Mouse (Mus musculus) forebrain, embryonic 12.5 days (tissue): ENCODE data around the gene Egfr. TPM values are rescaled to one million over a fixed set of nuclear protein-coding genes. Genes with fewer than 3 reads are reported as not detected.

Experiments used
- ATAC-seq: fragments of 200-750 bp; cut with Nextera tagmentation; 2 replicates; pipeline ENCODE4 v1.8.0; 2017; ENCODE audit warnings: moderate TSS enrichment; ENCODE audit not compliant: low FRiP score
- H3K27ac ChIP-seq: fragments of 300-500 bp; sonication (generic); 2 replicates; pipeline ENCODE4 v1.5.1; 2016; ENCODE audit warnings: mild to moderate bottlenecking
- H3K27me3 ChIP-seq: fragments of 300-500 bp; sonication (generic); 2 replicates; pipeline ENCODE4 v1.6.1; 2016; ENCODE audit warnings: mild to moderate bottlenecking
- H3K36me3 ChIP-seq: fragments of 300-500 bp; sonication (generic); replicated peaks from 2 replicates; pipeline ENCODE4 v1.6.1; 2016; ENCODE audit warnings: mild to moderate bottlenecking
- H3K4me1 ChIP-seq: fragments of 300-500 bp; sonication (generic); 2 replicates; pipeline ENCODE4 v1.6.1; 2016
- H3K4me2 ChIP-seq: fragments of 300-500 bp; sonication (generic); 2 replicates; pipeline ENCODE4 v1.6.1; 2016; ENCODE audit warnings: mild to moderate bottlenecking, moderate library complexity
- H3K4me3 ChIP-seq: fragments of 300-500 bp; sonication (generic); replicated peaks from 2 replicates; pipeline ENCODE4 v1.5.1; 2016; ENCODE audit warnings: mild to moderate bottlenecking
- H3K9ac ChIP-seq: fragments of 300-500 bp; sonication (generic); 2 replicates; pipeline ENCODE4 v1.6.1; 2016; ENCODE audit warnings: mild to moderate bottlenecking
- H3K9me3 ChIP-seq: fragments of 300-500 bp; sonication (generic); 2 replicates; pipeline ENCODE4 v1.6.1; 2016
- WGBS: fragments of 180-500 bp; shearing (Covaris S2); methylation state at CpG from one replicate; pipeline ENCODE4 v1.1.7; 2016; 5-methylcytosine and 5-hydroxymethylcytosine counted together
- polyA plus RNA-seq: library from polyadenylated mRNA; unstranded; fragments of >200 nt; fragmentation: Nextera tagmentation; extraction: Ambion mirVana; gene quantifications from 2 replicates; pipeline ENCODE4 v1.2.1, GENCODE M21; 2016

Egfr gene
- polyA plus RNA-seq, 1 experiment from 2014 or later: 4.7 TPM

GRCm38 (mm10) chr11:16813298-16813697 lies 61.3 kb downstream of the Egfr start:
- H3K27ac ChIP-seq: no peak overlapping the region
- no peaks in the 10 kb centered on the region for H3K9me3 ChIP-seq
- no peak for ATAC-seq
- no peak overlapping the region for H3K4me3 ChIP-seq
- no peaks in the 10 kb centered on the region for H3K36me3 ChIP-seq
- H3K9ac ChIP-seq: no peak overlapping the region
- H3K4me1 ChIP-seq: no peaks in the 10 kb centered on the region
- no peak overlapping the region for H3K4me2 ChIP-seq
- H3K27me3 ChIP-seq: no peaks in the 10 kb centered on the region

GRCm38 (mm10) chr11:16816414-16816813 lies 64.4 kb downstream of the Egfr start:
- 93% methylated on average over 9 of the region's 9 CpGs for WGBS
- Histone ChIP-seq H3K4me2 (no peak overlapping the region), H3K4me1 (no peaks in the 10 kb centered on the region), H3K9ac (no peak overlapping the region), H3K9me3 (no peaks in the 10 kb centered on the region), H3K4me3 (no peak overlapping the region), H3K36me3 (no peaks in the 10 kb centered on the region), H3K27me3 (no peaks in the 10 kb centered on the region), H3K27ac (no peak overlapping the region)
- ATAC-seq: no peak

GRCm38 (mm10) chr11:16817336-16818034 lies 65.5 kb downstream of the Egfr start:
- no peaks in the 10 kb centered on the region for H3K27me3 ChIP-seq
- H3K4me3 ChIP-seq: no peak overlapping the region
- H3K36me3 ChIP-seq: no peaks in the 10 kb centered on the region
- H3K9me3 ChIP-seq: no peaks in the 10 kb centered on the region
- no peak for ATAC-seq
- no peak overlapping the region for H3K4me2 ChIP-seq
- no peaks in the 10 kb centered on the region for H3K4me1 ChIP-seq
- no peak overlapping the region for H3K27ac ChIP-seq
- H3K9ac ChIP-seq: no peak overlapping the region
- 84% methylated on average over 6 of the region's 6 CpGs for whole genome bisulfite sequencing

GRCm38 (mm10) chr11:16819424-16819823 lies 67.4 kb downstream of the Egfr start:
- Histone ChIP-seq H3K9ac (no peak overlapping the region), H3K9me3 (no peaks in the 10 kb centered on the region), H3K27ac (no peak overlapping the region), H3K36me3 (no peaks in the 10 kb centered on the region), H3K4me1 (no peaks in the 10 kb centered on the region), H3K27me3 (no peaks in the 10 kb centered on the region), H3K4me3 (no peak overlapping the region), H3K4me2 (no peak overlapping the region)
- WGBS: 87% methylated on average over 1 of the region's 1 CpGs
- no peak for ATAC-seq

GRCm38 (mm10) chr11:16820138-16820537 lies 68.1 kb downstream of the Egfr start:
- Histone ChIP-seq H3K9me3 (no peaks in the 10 kb centered on the region), H3K27ac (no peak overlapping the region), H3K9ac (no peak overlapping the region), H3K4me2 (no peak overlapping the region), H3K36me3 (no peaks in the 10 kb centered on the region), H3K4me1 (no peaks in the 10 kb centered on the region), H3K4me3 (no peak overlapping the region), H3K27me3 (no peaks in the 10 kb centered on the region)
- 85% methylated on average over 6 of the region's 6 CpGs for WGBS
- ATAC-seq: no peak

GRCm38 (mm10) chr11:16821668-16822254 lies 69.8 kb downstream of the Egfr start:
- no peaks in the 10 kb centered on the region for H3K4me1 ChIP-seq
- ATAC-seq: no peak
- no peak overlapping the region for H3K27ac ChIP-seq
- no peaks in the 10 kb centered on the region for H3K36me3 ChIP-seq
- no peak overlapping the region for H3K9ac ChIP-seq
- 91% methylated on average over 6 of the region's 6 CpGs for WGBS
- H3K4me3 ChIP-seq: no peak overlapping the region
- H3K27me3 ChIP-seq: no peaks in the 10 kb centered on the region
- no peak overlapping the region for H3K4me2 ChIP-seq
- H3K9me3 ChIP-seq: no peaks in the 10 kb centered on the region

GRCm38 (mm10) chr11:16823830-16824545 lies 72.0 kb downstream of the Egfr start:
- H3K9ac ChIP-seq: no peak overlapping the region
- H3K4me3 ChIP-seq: no peak overlapping the region
- H3K9me3 ChIP-seq: no peaks in the 10 kb centered on the region
- H3K36me3 ChIP-seq: no peaks in the 10 kb centered on the region
- H3K27ac ChIP-seq: no peak overlapping the region
- ATAC-seq: no peak; the same call in 1 of the 2 replicates
- H3K27me3 ChIP-seq: no peaks in the 10 kb centered on the region
- no peak overlapping the region for H3K4me2 ChIP-seq
- no peaks in the 10 kb centered on the region for H3K4me1 ChIP-seq
- WGBS: 32% methylated on average over 4 of the region's 4 CpGs

GRCm38 (mm10) chr11:16829468-16829867 lies 77.5 kb downstream of the Egfr start:
- no peak overlapping the region for H3K9ac ChIP-seq
- H3K9me3 ChIP-seq: no peaks in the 10 kb centered on the region
- ATAC-seq: no peak
- H3K4me1 ChIP-seq: no peaks in the 10 kb centered on the region
- 83% methylated on average over 3 of the region's 3 CpGs for WGBS
- H3K27me3 ChIP-seq: no peaks in the 10 kb centered on the region
- no peak overlapping the region for H3K4me2 ChIP-seq
- no peak overlapping the region for H3K4me3 ChIP-seq
- H3K27ac ChIP-seq: no peak overlapping the region
- no peaks in the 10 kb centered on the region for H3K36me3 ChIP-seq

- Histone ChIP-seq H3K27ac (no peak overlapping the region), H3K4me3 (no peak overlapping the region), H3K4me2 (no peak overlapping the region), H3K27me3 (no peaks in the 10 kb centered on the region), H3K36me3 (no peaks in the 10 kb centered on the region), H3K9me3 (no peaks in the 10 kb centered on the region), H3K9ac (no peak overlapping the region), H3K4me1 (no peaks in the 10 kb centered on the region)
- WGBS: 67% methylated on average over 8 of the region's 8 CpGs
- ATAC-seq: no peak
Measured at GRCm38 (mm10) chr11:16830531-16831227, 78.7 kb downstream of the Egfr start.

- no peak overlapping the region for H3K9ac ChIP-seq
- 81% methylated on average over 5 of the region's 5 CpGs for WGBS
- ATAC-seq: no peak
Measured at GRCm38 (mm10) chr11:16831974-16832464, 80.0 kb downstream of the Egfr start.

GRCm38 (mm10) chr11:16838772-16839171 lies 86.8 kb downstream of the Egfr start:
- 83% methylated on average over 3 of the region's 3 CpGs for WGBS

More at GRCm38 (mm10) chr11:16831974-16832464, 80.0 kb downstream of the Egfr start:
- Histone ChIP-seq H3K4me2 (no peak overlapping the region), H3K9me3 (no peaks in the 10 kb centered on the region), H3K4me3 (no peak overlapping the region), H3K36me3 (no peaks in the 10 kb centered on the region), H3K27me3 (no peaks in the 10 kb centered on the region), H3K27ac (no peak overlapping the region), H3K4me1 (no peaks in the 10 kb centered on the region)

GRCm38 (mm10) chr11:16842924-16843323 lies 90.9 kb downstream of the Egfr start:
- Histone ChIP-seq H3K27ac (no peak overlapping the region), H3K4me3 (no peak overlapping the region), H3K36me3 (no peaks in the 10 kb centered on the region), H3K4me1 (no peaks in the 10 kb centered on the region), H3K9ac (no peak overlapping the region), H3K27me3 (no peaks in the 10 kb centered on the region), H3K9me3 (no peaks in the 10 kb centered on the region), H3K4me2 (no peak overlapping the region)
- no peak for ATAC-seq
- 83% methylated on average over 3 of the region's 3 CpGs for WGBS

More at GRCm38 (mm10) chr11:16838772-16839171, 86.8 kb downstream of the Egfr start:
- no peak for ATAC-seq
- Histone ChIP-seq H3K27ac (no peak overlapping the region), H3K36me3 (no peaks in the 10 kb centered on the region), H3K27me3 (no peaks in the 10 kb centered on the region), H3K9me3 (no peaks in the 10 kb centered on the region), H3K4me3 (no peak overlapping the region), H3K4me1 (no peaks in the 10 kb centered on the region), H3K9ac (no peak overlapping the region), H3K4me2 (no peak overlapping the region)
